Mouse (Mus musculus) yolk sac, embryonic 10.5 days (tissue): ENCODE measurements around the gene Tmem62.
"Not testable (repeated sequence)": the region's sequence is repeated elsewhere in the genome, so short reads cannot be mapped to it uniquely, and the experiment has no call there.

Experiments
- DNase-seq: peaks from one replicate; pipeline ENCODE4 v3.0.0-alpha.2; 2017; ENCODE audit warnings: low spot score

Tmem62 gene

DNA sequence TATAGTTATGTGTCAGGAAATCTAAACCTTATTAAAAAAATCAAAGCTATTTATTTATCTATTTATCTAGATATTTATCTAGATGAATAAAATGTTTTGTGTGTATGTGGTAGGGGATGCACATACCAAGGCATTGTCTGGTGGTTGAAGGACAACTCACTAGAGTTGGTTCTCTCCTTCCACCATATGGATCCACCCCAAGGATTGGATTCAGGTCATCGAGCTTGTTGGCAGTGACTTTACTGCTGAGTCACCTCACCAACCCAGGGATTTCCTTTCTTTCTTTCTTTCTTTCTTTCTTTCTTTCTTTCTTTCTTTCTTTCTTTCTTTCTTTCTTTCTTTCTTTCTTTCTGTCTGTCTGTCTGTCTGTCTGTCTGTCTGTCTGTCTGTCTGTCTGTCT is 19.8 kb downstream of the Tmem62 start:
- not testable (repeated sequence) for DNase-seq

DNA sequence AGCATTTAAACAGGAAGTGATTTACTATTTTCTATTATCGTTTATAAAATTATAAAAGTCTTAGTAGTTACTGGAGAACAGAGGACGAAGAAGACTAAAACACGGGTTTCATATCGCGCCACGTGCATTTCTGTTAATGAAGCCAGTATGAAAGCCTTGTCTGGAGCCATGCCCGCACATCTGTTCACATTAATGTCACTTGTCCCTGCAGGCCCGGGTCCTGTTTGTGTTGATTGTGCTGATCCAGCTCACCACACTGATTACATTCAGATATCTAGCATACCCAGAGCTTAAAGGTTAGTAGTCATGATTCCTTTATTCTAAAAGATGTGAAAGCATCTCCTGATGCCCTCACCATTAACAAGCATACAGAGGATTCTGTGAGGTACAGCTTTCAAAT is 22.0 kb downstream of the Tmem62 start:
- no peak for DNase-seq

DNA sequence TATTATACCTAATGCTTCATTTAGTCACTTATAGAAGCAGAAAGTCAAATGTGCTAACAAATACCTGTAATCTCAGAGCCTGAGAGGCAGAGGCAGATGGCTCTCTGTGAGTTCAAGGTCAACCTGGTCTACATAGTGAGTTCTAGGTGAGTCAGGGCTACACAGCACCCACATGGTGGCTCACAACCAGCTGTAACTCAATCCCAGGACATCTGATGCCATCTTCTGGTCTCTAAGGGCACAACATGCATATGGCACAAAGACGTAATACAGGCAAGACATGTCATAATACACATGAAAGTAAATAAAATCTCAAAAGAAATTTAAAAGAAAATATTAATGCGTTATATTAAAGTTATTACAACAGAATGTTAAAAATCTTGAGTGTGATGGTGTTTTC is 26.8 kb downstream of the Tmem62 start:
- no peak for DNase-seq

DNA sequence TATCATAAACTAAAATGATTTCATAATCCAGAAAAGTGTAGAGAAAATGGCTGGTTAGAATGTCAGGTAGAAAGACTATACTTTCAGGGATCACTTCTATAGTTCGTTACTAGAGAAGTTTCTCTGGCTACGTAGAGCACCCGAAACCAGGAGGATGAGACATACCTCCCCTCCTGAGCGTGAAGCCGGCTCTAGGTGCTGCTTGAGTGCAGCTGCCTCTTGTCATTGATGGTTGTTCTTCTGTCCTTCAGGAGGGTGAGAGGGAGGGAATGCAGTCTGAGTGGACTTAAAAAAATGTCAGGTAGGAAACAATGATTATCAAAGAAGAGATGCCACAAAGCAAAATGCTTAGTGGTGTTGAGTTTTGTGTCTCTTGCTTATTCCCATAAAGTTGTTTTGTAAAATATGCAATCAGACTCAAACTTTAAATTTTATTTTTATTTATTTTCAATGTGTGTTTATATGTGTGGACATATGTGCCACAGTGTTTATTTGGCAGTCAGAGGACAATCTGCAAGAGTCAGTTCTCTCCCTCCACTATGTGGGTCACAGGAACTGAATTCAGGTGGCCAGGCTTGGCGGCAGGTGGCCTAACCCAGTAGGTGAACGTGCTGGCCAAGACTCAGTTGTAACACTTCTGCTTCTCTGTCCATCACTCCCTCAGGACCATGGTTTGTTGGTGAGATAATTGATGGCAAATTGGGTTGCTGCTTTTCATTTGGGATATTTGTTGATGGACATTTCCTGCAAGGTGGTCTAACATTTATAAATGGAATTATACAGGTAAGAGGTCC is 27.4 kb downstream of the Tmem62 start:
- DNase-seq = no peak

GRCm38 (mm10) chr2:121006986-121007385 is 30.2 kb downstream of the Tmem62 start:
- DNase-seq = no peak

- peak; percentile 94 for DNase-seq
Measured at GRCm38 (mm10) chr2:121007925-121008663, 31.3 kb downstream of the Tmem62 start, which contains the start of gene Ccndbp1. Ccndbp1 (plus strand) TSS chr2:121008403.

- no peak for DNase-seq
Measured at GRCm38 (mm10) chr2:121008664-121009007, 31.8 kb downstream of the Tmem62 start.

DNA sequence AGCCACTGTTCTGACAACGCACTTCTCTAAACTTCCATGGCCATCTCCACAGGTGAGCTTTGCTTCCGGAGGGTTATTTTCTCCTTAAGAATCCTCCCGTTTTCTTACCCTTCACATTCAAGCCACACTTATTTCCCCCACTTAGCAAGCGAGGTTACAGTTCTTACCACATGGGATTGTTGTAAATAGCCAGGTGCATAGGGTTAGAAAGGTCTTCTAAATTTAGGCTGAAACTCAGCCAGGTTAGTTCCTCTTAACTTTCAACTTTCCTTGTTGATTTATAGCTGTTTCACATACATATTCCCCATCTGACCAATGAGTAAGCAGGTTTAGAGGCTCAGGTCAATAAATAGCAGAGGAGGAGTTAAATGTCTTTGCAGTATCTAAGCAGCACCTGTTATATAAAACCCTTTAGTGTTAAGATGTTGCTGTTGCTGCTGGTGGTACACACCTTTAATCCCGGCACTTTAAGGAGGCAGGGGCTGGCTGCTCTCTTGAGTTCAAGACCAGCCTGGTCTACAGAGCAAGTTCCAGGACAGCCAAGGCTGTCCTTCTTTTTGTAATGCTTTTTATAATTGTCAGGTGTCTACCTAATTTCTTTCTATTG is 32.4 kb downstream of the Tmem62 start:
- DNase-seq = no peak

DNA sequence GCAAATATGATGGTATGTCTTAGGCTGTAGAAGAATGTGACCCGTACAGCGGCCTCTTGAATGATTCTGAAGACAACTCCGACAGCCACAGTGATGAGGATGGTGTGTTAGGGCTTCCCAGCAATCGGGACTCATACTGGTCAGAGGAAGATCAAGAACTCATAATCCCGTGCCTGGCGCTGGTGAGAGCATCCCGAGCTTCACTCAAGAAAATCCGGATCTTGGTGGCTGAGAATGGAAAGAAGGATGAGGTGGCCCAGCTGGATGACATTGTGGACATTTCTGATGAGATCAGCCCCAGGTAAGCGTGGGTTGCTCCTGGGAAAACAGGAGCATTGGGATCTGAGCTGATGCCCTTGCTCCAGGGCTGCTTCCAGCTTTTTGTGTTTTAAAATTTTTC is 35.9 kb downstream of the Tmem62 start:
- no peak for DNase-seq

DNA sequence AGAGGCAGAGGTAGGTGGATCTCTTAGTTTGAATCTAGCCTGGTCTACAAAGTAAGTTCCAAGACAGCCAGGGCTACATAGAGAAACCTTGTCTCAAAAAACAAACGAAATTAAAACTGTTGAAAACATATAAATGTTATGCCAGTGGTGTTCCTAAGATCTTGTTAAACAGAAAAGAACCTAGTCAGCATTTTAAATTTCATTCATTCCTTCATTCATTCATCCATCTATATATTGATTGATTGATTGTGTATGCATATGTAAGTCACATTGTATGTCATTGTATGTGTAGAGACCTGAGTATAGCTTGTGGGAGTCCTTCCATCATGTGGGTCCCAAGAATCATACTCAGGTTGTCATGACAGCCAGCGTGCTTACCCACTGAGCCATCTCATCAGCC is 38.7 kb downstream of the Tmem62 start:
- no peak for DNase-seq

DNA sequence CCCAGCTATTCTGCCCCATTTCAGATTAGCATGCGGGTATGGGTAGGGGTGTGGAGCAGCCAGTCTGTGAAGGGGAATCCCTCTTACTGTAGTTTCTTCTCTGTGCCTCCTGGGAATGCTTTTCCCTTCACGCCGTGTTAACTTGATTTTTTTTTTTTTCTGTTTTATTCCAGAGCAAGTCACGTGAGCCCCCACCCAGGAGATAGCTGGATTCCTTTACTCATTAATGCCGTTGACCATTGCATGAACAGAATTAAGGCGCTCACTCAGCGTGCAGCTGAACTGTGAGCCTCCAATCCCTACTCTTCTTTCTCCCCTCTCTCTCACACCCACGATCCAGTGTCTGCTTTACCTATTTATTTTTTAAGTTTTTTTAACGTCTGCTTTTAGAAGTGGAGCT is 39.4 kb downstream of the Tmem62 start:
- no peak for DNase-seq

DNA sequence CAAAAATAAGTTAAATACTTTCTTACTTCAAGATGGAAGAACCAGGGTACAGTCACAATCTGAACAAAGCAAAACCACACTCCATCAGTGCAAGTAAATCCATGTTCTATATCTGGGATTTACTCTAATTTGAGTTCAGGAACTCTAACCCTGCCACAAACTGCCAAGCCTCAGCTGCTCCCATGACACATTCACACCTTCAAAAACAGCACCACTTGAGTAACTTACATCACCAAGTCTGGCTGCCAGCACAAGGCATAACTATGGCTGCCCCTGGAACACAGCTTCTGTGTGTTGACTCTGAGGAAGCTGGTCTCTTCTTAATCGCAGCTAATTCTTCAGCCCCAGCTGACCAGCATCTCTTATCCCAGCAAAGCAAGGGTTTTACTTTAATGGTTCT is 40.3 kb downstream of the Tmem62 start:
- no peak for DNase-seq

- DNase-seq = peak; percentile 47
Measured at GRCm38 (mm10) chr2:121022918-121023317, 46.1 kb downstream of the Tmem62 start.

DNA sequence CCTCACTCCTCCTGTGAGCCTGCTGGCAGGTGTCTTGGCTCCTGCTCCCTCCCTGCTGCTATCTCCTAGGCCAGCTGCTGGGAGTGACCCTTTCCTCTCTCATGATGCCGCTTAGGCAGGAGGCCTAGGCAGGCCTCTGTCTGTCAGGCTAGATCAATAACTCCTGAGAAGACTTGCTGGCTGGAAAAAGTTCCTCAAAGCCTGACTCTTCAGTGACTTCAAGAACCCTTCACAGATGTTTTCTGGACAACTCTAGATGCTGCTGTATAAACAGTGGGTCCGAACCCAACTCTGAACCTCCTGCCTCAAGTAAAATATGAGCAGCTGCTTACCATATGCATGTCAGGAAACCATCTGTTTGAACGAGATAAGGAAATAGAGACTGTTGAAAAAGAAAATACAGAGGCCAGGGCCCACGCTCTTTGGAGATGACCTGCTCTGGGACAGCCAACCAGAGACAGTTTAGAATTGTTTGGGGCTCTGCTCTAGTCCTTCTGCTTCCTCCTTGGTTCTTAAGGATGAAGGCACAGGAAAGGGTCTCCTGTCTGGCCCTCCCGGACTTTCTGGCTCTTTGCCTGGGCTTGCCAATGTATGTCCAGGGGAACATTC is 60.0 kb downstream of the Tmem62 start, which contains the start of gene Epb42:
Epb42 (minus strand) TSS at position 340 of the 609 bp plus-strand sequence.
- DNase-seq = peak; percentile 51

DNA sequence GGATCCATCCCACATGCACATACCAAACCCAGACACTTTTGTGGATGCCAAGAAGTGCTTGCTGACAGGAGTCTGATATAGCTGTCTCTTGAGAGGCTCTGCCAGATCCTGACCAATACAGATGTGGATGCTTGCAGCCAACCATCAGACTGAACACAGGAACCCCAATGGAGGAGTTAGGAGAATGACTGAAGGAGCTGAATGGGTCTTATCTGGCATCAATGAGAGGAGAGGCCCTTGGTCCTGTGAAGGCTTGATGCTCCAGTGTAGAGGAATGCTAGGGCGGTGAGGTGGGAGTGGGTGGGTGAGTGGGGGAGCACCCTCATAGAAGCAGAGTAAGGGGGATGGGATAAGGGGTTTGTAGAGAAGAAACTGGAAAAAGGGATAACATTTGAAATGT is 62.0 kb downstream of the Tmem62 start:
- DNase-seq = not testable (repeated sequence)

DNA sequence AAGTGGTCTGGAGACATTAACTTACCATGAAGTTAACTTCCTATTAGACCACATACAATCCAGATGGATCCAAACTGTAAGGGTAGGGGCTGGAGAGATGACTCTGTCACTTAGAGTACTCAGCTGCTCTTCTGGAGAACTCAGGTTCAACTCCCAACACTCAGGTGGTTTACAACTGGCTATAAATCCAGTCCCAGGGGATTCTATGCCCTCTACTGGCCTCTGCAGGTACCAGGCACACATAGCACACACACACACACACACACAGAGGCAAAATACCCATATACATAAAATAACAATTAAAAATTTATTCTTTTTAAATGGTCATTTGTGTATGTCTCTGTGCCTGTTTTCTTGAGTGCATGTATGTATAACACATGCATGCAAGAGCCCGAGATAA is 62.6 kb downstream of the Tmem62 start:
- no peak for DNase-seq

GRCm38 (mm10) chr2:121041098-121041497 is 64.3 kb downstream of the Tmem62 start:
- DNase-seq = no peak

GRCm38 (mm10) chr2:121045653-121046052 is 68.8 kb downstream of the Tmem62 start:
- no peak for DNase-seq

DNA sequence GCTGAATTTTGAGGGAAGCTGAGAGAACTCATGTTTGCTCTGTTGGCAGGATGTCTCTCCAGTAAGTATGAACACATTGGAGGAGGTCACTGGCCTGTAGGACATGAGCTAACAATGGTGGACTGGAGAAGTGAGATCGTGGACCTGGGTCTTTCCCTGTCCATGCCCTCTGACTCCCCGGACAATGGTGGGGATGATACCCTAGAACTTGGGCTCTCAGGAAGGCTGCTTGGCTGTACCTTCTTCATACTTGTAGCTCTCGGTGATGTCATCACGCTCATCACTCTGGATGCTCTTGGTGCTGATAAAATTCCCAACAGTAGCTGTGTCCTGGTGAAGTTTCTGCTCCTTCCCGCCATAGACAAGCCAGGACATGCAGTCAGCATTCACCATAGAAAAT is 75.4 kb downstream of the Tmem62 start:
- DNase-seq = no peak

DNA sequence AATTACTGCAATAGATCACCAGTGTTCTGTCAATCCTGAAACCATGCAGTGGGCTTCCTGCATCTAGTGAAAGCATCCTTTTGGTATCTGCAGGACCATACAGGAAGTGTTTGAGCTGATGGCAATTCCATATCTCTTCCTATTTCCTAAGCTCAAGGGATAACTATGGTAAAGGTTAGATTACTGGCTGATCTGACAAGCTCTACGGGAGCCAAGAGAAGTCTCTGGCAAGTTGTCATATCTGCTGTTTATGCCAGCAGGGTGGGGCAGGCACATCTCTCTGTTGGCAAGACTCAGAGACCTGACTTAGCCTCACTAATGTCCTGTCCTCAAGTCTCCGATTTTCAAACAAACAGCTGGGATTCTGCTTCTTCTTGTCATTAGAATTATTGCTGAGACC is 77.2 kb downstream of the Tmem62 start:
- DNase-seq = no peak

GRCm38 (mm10) chr2:121055915-121056314 is 79.1 kb downstream of the Tmem62 start:
- DNase-seq = no peak
